Mouse (Mus musculus) 3134 (cell line): ENCODE results near the gene Metap1.

ENCODE experiments used
- DNase-seq: peaks from one replicate; pipeline ENCODE4 v3.0.0-alpha.2; 2011; ENCODE audit warnings: low spot score; ENCODE audit not compliant: insufficient read length; ENCODE audit errors: extremely low read depth

The Metap1 gene

GRCm38 (mm10) chr3:138489327-138490033 lies at the start of gene Metap1:
Metap1 (minus strand) TSS chr3:138489515.
- peak; percentile 92 for DNase-seq

- no peak for DNase-seq
These were observed 46.7 kb upstream of the Metap1 start for GRCm38 (mm10) chr3:138536031-138536430.

GRCm38 (mm10) chr3:138532764-138533163 lies 43.4 kb upstream of the Metap1 start:
- no peak for DNase-seq

- DNase-seq, result no peak
These were observed 42.3 kb upstream of the Metap1 start for GRCm38 (mm10) chr3:138531479-138532181.

- DNase-seq, result no peak
These were observed 41.5 kb upstream of the Metap1 start for GRCm38 (mm10) chr3:138530578-138531478.

- DNase-seq, result no peak
These were observed 39.0 kb upstream of the Metap1 start for GRCm38 (mm10) chr3:138528265-138528664.

- DNase-seq, result peak; percentile 79
These were observed 38.4 kb upstream of the Metap1 start for GRCm38 (mm10) chr3:138527667-138528231.

- DNase-seq, result peak; percentile 99
These were observed 37.8 kb upstream of the Metap1 start for GRCm38 (mm10) chr3:138526916-138527666.

- DNase-seq, result peak; percentile 92
These were observed 37.0 kb upstream of the Metap1 start, which contains the start of gene Eif4e for GRCm38 (mm10) chr3:138526073-138526915. Eif4e (plus strand) TSS chr3:138526179.

- no peak for DNase-seq
These were observed 36.2 kb upstream of the Metap1 start for GRCm38 (mm10) chr3:138525494-138525893.

GRCm38 (mm10) chr3:138523956-138524355 lies 34.6 kb upstream of the Metap1 start:
- no peak for DNase-seq

- DNase-seq, result no peak
These were observed 29.9 kb upstream of the Metap1 start for GRCm38 (mm10) chr3:138519218-138519617.

GRCm38 (mm10) chr3:138517881-138518280 lies 28.6 kb upstream of the Metap1 start:
- DNase-seq, result no peak

GRCm38 (mm10) chr3:138515656-138516370 lies 26.5 kb upstream of the Metap1 start:
- peak; percentile 78 for DNase-seq

- no peak for DNase-seq
These were observed 25.4 kb upstream of the Metap1 start for GRCm38 (mm10) chr3:138514749-138515148.

- no peak for DNase-seq
These were observed 23.9 kb upstream of the Metap1 start for GRCm38 (mm10) chr3:138513243-138513642.

- DNase-seq, result no peak
These were observed 21.2 kb upstream of the Metap1 start for GRCm38 (mm10) chr3:138510471-138510870.

GRCm38 (mm10) chr3:138509581-138509980 lies 20.3 kb upstream of the Metap1 start:
- no peak for DNase-seq
